Mouse (Mus musculus): ENCODE measurements at regions not wholly inside any gene's neighbourhood (a gene's known extent, or its start where the extent isn't known, plus 50 kb on each side); places are given as distances from the start of the nearest gene placed in this dataset.

DNA sequence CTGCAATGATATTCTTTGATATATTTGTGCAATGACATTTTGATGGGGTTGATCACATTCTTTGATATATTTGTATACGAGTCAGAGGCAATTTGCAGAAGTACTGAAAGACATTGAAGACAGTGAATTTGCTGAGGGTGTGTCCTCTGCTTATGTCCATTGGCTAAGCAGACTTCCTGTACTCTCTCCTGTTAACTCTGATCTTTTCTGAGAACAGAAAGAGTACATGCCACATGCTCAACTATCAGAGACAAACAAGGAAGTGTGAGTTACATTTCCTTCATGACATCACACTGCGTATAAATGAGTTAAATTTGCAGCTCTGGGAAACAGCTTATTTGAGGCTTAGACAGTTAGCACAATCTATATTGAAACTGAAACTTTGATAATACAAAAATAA lies 104.5 kb upstream of the Egr2 start:
- Histone ChIP-seq H3K27ac (ENCODE audit: control insufficient read depth, insufficient read depth, low read depth, low read length) (no peak overlapping the region), H3K4me3 (ENCODE audit: control insufficient read depth, low read depth, low read length) (no peak overlapping the region), H3K36me3 (ENCODE audit: control insufficient read depth, insufficient read depth, low read length) (no peaks in the 10 kb centered on the region), H3K27me3 (ENCODE audit: control insufficient read depth, insufficient read depth, low read length) (no peaks in the 10 kb centered on the region), H3K4me1 (ENCODE audit: control insufficient read depth, insufficient read depth, low read length) (no peaks in the 10 kb centered on the region)
- no peak for TF ChIP-seq POLR2A (IDR thresholded peaks at IDR 0.05; ENCODE audit: control insufficient read depth, low read depth, low read length)
- no peak for TF ChIP-seq CTCF (IDR thresholded peaks at IDR 0.05; ENCODE audit: control insufficient read depth, insufficient read depth, insufficient replicate concordance, low read depth, low read length)

DNA sequence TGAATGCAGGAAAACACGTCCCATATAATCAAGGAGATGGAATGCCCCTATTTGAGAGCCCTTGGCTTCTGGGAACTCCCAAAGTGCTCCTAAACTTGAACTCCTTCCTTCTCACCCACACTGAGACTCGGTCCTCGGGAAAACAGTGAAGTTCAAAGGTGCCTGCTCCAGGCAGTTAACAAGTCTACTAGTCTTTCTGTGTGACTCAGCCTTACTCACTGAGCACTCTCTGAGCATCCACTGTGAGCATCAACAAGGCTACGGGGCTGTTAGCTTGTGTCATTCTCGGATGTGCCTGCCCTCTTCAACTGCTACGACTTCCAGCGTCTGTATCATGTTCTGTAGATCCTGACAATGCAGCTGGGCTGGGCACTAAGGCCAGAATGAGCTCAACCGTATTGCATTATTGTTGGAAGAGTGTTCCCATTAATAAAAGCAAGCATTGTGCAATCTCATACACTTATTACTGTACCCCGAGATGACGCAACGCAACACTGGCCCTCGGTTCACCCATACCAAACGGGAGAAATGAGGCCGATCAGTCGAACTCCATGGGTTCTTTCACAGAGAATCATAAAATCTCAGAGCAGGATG lies 96.1 kb upstream of the Egr2 start:
- H3K4me3 ChIP-seq (ENCODE audit: control insufficient read depth, low read depth, low read length), result no peak overlapping the region
- no peak overlapping the region for H3K27ac ChIP-seq (ENCODE audit: control insufficient read depth, insufficient read depth, low read depth, low read length)
- H3K4me1 ChIP-seq (ENCODE audit: control insufficient read depth, insufficient read depth, low read length), result no peaks in the 10 kb centered on the region
- no peak for TF ChIP-seq CTCF (IDR thresholded peaks at IDR 0.05; ENCODE audit: control insufficient read depth, insufficient read depth, insufficient replicate concordance, low read depth, low read length)
- TF ChIP-seq POLR2A (IDR thresholded peaks at IDR 0.05; ENCODE audit: control insufficient read depth, low read depth, low read length), result no peak
- H3K27me3 ChIP-seq (ENCODE audit: control insufficient read depth, insufficient read depth, low read length), result no peaks in the 10 kb centered on the region
- H3K36me3 ChIP-seq (ENCODE audit: control insufficient read depth, insufficient read depth, low read length), result no peaks in the 10 kb centered on the region

DNA sequence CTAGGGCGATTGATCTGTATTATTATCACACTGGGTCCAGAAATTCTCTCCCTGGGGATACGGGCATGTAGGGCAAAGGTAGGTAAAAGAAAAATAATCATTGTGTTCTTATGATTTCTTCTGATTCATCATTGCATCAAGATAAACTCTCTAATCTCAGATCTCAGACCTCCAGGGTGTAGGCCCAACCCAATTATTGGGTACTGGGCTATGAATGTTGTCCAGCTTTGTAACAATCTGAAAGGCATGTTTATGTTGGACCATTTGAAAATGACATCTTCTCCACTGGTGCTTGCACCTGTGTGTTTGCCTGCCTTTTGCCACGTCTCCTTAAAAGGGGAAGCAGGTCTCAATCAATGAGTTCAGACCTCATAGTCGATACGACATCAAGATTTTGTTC lies 95.4 kb upstream of the Egr2 start:
- Histone ChIP-seq H3K4me3 (ENCODE audit: control insufficient read depth, low read depth, low read length) (no peak overlapping the region), H3K27me3 (ENCODE audit: control insufficient read depth, insufficient read depth, low read length) (no peaks in the 10 kb centered on the region)
- no peak for TF ChIP-seq CTCF (IDR thresholded peaks at IDR 0.05; ENCODE audit: control insufficient read depth, insufficient read depth, insufficient replicate concordance, low read depth, low read length)
- TF ChIP-seq POLR2A (IDR thresholded peaks at IDR 0.05; ENCODE audit: control insufficient read depth, low read depth, low read length), result no peak

DNA sequence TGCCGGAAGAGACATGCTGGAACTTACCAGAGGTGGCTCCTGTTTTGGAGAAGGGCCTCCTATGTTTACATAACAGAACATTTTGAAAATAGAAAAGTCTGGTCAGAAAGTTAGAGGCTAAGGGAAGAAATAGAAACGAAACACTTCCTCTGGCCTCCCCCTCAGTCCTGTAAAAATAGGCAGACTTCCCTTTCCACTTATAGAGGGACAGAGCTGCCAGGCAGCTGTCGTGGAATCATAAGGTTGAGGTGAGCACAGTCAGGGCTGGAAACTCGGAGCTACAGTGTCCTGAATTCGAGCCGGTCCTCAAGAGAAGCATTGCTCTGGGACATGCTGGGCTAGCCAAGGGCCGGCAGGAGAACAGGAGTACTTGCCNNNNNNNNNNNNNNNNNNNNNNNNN lies 94.0 kb upstream of the Egr2 start:
- TF ChIP-seq CTCF (IDR thresholded peaks at IDR 0.05; ENCODE audit: control insufficient read depth, insufficient read depth, insufficient replicate concordance, low read depth, low read length) (no peak), POLR2A (IDR thresholded peaks at IDR 0.05; ENCODE audit: control insufficient read depth, low read depth, low read length) (no peak)
- H3K27me3 ChIP-seq (ENCODE audit: control insufficient read depth, insufficient read depth, low read length), result no peaks in the 10 kb centered on the region
- H3K36me3 ChIP-seq (ENCODE audit: control insufficient read depth, insufficient read depth, low read length), result no peaks in the 10 kb centered on the region
- H3K27ac ChIP-seq (ENCODE audit: control insufficient read depth, insufficient read depth, low read depth, low read length), result no peak overlapping the region
- H3K4me3 ChIP-seq (ENCODE audit: control insufficient read depth, low read depth, low read length), result no peak overlapping the region
- no peaks in the 10 kb centered on the region for H3K4me1 ChIP-seq (ENCODE audit: control insufficient read depth, insufficient read depth, low read length)

More for the DNA sequence above, 95.4 kb upstream of the Egr2 start:
- no peaks in the 10 kb centered on the region for H3K4me1 ChIP-seq (ENCODE audit: control insufficient read depth, insufficient read depth, low read length)
- H3K36me3 ChIP-seq (ENCODE audit: control insufficient read depth, insufficient read depth, low read length), result no peaks in the 10 kb centered on the region
- no peak overlapping the region for H3K27ac ChIP-seq (ENCODE audit: control insufficient read depth, insufficient read depth, low read depth, low read length)

DNA sequence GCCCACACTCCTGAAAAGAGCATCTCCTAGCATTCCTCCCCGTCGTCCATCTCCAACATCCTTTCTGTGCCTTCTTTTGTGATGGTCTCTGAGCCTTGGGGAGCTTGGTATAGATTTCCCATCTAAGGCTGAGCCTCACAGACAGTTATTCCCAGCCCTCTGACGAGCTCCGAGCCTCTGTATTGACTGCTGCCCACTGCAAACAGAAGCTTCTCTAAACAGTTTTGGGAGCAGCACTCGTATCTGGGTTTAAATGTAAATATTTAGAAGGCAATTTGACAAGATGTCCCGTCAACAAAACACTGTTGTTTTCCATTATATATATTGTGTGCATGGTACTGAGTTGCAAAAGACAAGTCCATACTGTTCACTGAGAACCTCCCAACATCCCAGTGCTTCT lies 86.4 kb upstream of the Egr2 start:
- no peak overlapping the region for H3K27ac ChIP-seq (ENCODE audit: control insufficient read depth, insufficient read depth, low read depth, low read length)

DNA sequence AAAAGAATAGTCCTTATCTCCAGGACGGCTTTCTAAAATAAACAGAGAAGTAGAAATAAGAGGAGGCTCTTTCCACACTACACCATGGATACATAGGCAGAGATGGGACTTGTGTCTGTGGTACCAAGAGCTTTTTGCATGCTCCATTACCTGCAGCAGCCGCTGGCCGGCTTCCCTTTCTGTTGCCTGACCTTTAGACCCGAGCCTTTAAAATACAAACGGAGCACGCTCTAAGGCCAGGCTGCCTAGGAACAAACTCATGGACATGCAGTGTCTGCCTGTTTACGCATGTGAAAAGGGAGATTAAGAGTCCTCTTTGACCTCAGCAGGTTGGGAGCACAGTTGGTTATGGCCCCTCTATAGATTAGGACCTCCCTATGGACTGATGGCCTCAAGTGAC lies 81.1 kb upstream of the Egr2 start:
- Histone ChIP-seq H3K36me3 (ENCODE audit: control insufficient read depth, insufficient read depth, low read length) (no peaks in the 10 kb centered on the region), H3K27me3 (ENCODE audit: control insufficient read depth, insufficient read depth, low read length) (no peaks in the 10 kb centered on the region), H3K4me1 (ENCODE audit: control insufficient read depth, insufficient read depth, low read length) (peaks cover 4% of the 10 kb centered on the region), H3K4me3 (ENCODE audit: control insufficient read depth, low read depth, low read length) (no peak overlapping the region), H3K27ac (ENCODE audit: control insufficient read depth, insufficient read depth, low read depth, low read length) (no peak overlapping the region)
- no peak for TF ChIP-seq CTCF (IDR thresholded peaks at IDR 0.05; ENCODE audit: control insufficient read depth, insufficient read depth, insufficient replicate concordance, low read depth, low read length)
- TF ChIP-seq POLR2A (IDR thresholded peaks at IDR 0.05; ENCODE audit: control insufficient read depth, low read depth, low read length), result no peak

More for the DNA sequence above, 86.4 kb upstream of the Egr2 start:
- TF ChIP-seq POLR2A (IDR thresholded peaks at IDR 0.05; ENCODE audit: control insufficient read depth, low read depth, low read length) (no peak), CTCF (IDR thresholded peaks at IDR 0.05; ENCODE audit: control insufficient read depth, insufficient read depth, insufficient replicate concordance, low read depth, low read length) (no peak)
- Histone ChIP-seq H3K27me3 (ENCODE audit: control insufficient read depth, insufficient read depth, low read length) (no peaks in the 10 kb centered on the region), H3K4me1 (ENCODE audit: control insufficient read depth, insufficient read depth, low read length) (no peaks in the 10 kb centered on the region), H3K36me3 (ENCODE audit: control insufficient read depth, insufficient read depth, low read length) (no peaks in the 10 kb centered on the region), H3K4me3 (ENCODE audit: control insufficient read depth, low read depth, low read length) (no peak overlapping the region)

DNA sequence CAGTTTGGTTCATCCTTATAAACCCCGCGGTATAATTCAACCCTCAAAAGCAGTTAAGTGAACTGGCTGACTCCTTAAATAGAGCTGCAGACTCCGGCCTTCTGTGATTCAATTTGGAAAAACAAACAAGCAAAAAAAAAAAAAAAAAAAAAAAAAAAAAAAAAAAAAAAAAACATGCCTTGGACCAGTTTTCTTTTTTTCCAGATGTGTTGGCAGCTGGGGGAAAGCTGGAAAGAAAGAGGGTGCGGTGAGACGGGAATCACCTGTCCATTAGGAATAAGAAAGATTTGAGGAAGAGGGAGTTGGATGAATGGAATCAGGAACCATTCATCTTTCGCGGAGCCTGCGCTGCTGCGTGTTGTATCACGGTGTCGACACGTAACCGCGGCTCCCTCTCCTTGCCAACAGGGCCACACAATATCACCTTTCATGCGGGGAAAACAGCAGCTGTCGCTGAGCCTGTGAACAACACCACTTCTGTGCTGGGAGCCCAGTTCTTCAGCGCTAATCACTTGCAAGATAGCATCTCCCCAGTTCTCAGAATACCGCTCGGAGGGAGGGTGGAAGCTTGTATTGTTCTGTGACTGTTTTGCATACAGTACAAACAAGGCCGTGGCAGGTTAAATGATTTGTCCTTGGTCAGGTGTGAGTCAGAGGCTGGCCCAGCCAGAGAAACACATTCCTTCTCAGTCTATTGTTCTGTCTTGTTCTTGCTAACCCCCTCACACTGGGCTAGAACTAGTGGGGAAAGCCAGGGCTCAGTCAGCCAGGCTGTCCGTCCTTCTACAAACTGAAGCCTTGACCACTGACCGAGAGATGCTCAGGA lies 76.6 kb upstream of the Egr2 start:
- TF ChIP-seq POLR2A (IDR thresholded peaks at IDR 0.05; ENCODE audit: control insufficient read depth, low read depth, low read length) (no peak), CTCF (IDR thresholded peaks at IDR 0.05; ENCODE audit: control insufficient read depth, insufficient read depth, insufficient replicate concordance, low read depth, low read length) (no peak)
- Histone ChIP-seq H3K27me3 (ENCODE audit: control insufficient read depth, insufficient read depth, low read length) (no peaks in the 10 kb centered on the region), H3K4me1 (ENCODE audit: control insufficient read depth, insufficient read depth, low read length) (peaks cover 4% of the 10 kb centered on the region), H3K4me3 (ENCODE audit: control insufficient read depth, low read depth, low read length) (peak overlapping the region; percentile 60), H3K27ac (ENCODE audit: control insufficient read depth, insufficient read depth, low read depth, low read length) (no peak overlapping the region), H3K36me3 (ENCODE audit: control insufficient read depth, insufficient read depth, low read length) (no peaks in the 10 kb centered on the region)
